Mouse (Mus musculus) midbrain, embryonic 15.5 days (tissue): Measurements from ENCODE around the gene Gm20388. TPM values are rescaled to one million over a fixed set of nuclear protein-coding genes. Genes with fewer than 3 reads are reported as not detected.
A peak's percentile ranks its signal among the peaks of the same experiment; 100 is the strongest.

Source experiments
- ATAC-seq: fragments of 200-750 bp; cut with Nextera tagmentation; replicated peaks from 2 replicates; pipeline ENCODE4 v1.8.0; 2017; ENCODE audit warnings: moderate TSS enrichment
- H3K27ac ChIP-seq: fragments of 300-500 bp; sonication (generic); 2 replicates; pipeline ENCODE4 v1.5.1; 2015; ENCODE audit warnings: mild to moderate bottlenecking, inconsistent platforms
- H3K27me3 ChIP-seq: fragments of 300-500 bp; sonication (generic); replicated peaks from 2 replicates; pipeline ENCODE4 v1.6.1; 2015; ENCODE audit warnings: inconsistent platforms
- H3K36me3 ChIP-seq: fragments of 300-500 bp; sonication (generic); replicated peaks from 2 replicates; pipeline ENCODE4 v1.6.1; 2015; ENCODE audit warnings: inconsistent platforms
- H3K4me1 ChIP-seq: fragments of 300-500 bp; sonication (generic); 2 replicates; pipeline ENCODE4 v1.6.1; 2015; ENCODE audit warnings: inconsistent platforms
- H3K4me2 ChIP-seq: fragments of 300-500 bp; sonication (generic); 2 replicates; pipeline ENCODE4 v1.6.1; 2015; ENCODE audit warnings: inconsistent platforms, mild to moderate bottlenecking, moderate library complexity
- H3K4me3 ChIP-seq: fragments of 300-500 bp; sonication (generic); 2 replicates; pipeline ENCODE4 v1.5.1; 2015; ENCODE audit warnings: mild to moderate bottlenecking, inconsistent platforms
- H3K9ac ChIP-seq: fragments of 300-500 bp; sonication (generic); 2 replicates; pipeline ENCODE4 v1.6.1; 2015; ENCODE audit warnings: mild to moderate bottlenecking, inconsistent platforms
- H3K9me3 ChIP-seq: fragments of 300-500 bp; sonication (generic); 2 replicates; pipeline ENCODE4 v1.6.1; 2016; ENCODE audit warnings: inconsistent platforms
- WGBS: fragments of 180-500 bp; shearing (Covaris S2); methylation state at CpG from one replicate; pipeline ENCODE4 v1.1.7; 2015; ENCODE audit warnings: mixed read lengths; 5-methylcytosine and 5-hydroxymethylcytosine counted together
- polyA plus RNA-seq: library from polyadenylated mRNA; unstranded; fragments of >200 nt; fragmentation: Nextera tagmentation; extraction: Ambion mirVana; gene quantifications from 2 replicates; pipeline ENCODE4 v1.2.1, GENCODE M21; 2015

Gm20388 gene
- polyA plus RNA-seq, 1 experiment from 2014 or later: 5.6 TPM

DNA sequence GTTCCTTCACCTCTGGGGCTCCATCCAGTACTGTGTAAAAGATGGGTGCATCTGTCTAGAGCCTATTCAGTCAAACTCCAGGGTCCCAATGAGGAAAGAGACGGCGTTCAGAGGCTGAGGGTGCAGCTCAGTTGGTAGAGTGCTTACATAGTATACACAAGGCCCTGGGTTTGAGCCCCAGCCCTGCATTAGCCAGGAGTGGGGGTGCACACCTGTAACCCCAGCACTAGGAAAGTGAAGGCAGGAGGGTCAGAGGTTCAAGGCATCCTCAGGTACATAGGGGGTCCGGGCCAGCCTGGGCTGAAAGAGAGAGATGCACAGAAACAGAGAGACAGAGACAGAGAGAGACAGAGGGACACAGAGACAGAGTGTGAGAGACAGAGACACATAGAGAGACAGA, 302.6 kb downstream of the Gm20388 start:
- no peak overlapping the region for H3K9ac ChIP-seq
- no peak overlapping the region for H3K4me2 ChIP-seq
- H3K27ac ChIP-seq: no peak overlapping the region
- no peaks in the 10 kb centered on the region for H3K9me3 ChIP-seq
- H3K36me3 ChIP-seq: no peaks in the 10 kb centered on the region
- WGBS: 96% methylated on average over 3 of the region's 3 CpGs
- peaks cover 20% of the 10 kb centered on the region for H3K4me1 ChIP-seq
- ATAC-seq: no peak
- H3K27me3 ChIP-seq: no peaks in the 10 kb centered on the region
- H3K4me3 ChIP-seq: no peak overlapping the region

- H3K27ac ChIP-seq: no peak overlapping the region
- no peak overlapping the region for H3K4me2 ChIP-seq
- H3K27me3 ChIP-seq: no peaks in the 10 kb centered on the region
- H3K36me3 ChIP-seq: no peaks in the 10 kb centered on the region
- ATAC-seq: no peak
- no peak overlapping the region for H3K4me3 ChIP-seq
- no peaks in the 10 kb centered on the region for H3K9me3 ChIP-seq
- H3K4me1 ChIP-seq: peaks cover 20% of the 10 kb centered on the region
- 57% methylated on average over 5 of the region's 5 CpGs for WGBS
- no peak overlapping the region for H3K9ac ChIP-seq
Observed at GRCm38 (mm10) chr8:120213939-120214338, 303.3 kb downstream of the Gm20388 start.

GRCm38 (mm10) chr8:120215416-120216141, 304.9 kb downstream of the Gm20388 start:
- Histone ChIP-seq H3K4me1 (peaks cover 20% of the 10 kb centered on the region), H3K9ac (no peak overlapping the region), H3K27me3 (no peaks in the 10 kb centered on the region), H3K4me3 (no peak overlapping the region), H3K27ac (no peak overlapping the region), H3K4me2 (no peak overlapping the region), H3K9me3 (no peaks in the 10 kb centered on the region), H3K36me3 (no peaks in the 10 kb centered on the region)
- no peak for ATAC-seq
- WGBS: 25% methylated on average over 7 of the region's 7 CpGs

- no peaks in the 10 kb centered on the region for H3K9me3 ChIP-seq
- WGBS: 21% methylated on average over 13 of the region's 13 CpGs
- H3K9ac ChIP-seq: 0 out of 2 replicates have a peak overlapping the region, but pooled peaks have one; percentile 7
- H3K27me3 ChIP-seq: no peaks in the 10 kb centered on the region
- H3K4me1 ChIP-seq: peaks cover 20% of the 10 kb centered on the region
- H3K4me2 ChIP-seq: no peak overlapping the region
- H3K4me3 ChIP-seq: no peak overlapping the region
- ATAC-seq: peak; percentile 82
- no peaks in the 10 kb centered on the region for H3K36me3 ChIP-seq
- H3K27ac ChIP-seq: peak overlapping the region; percentile 26; the same call in 1 of the 2 replicates
Observed at GRCm38 (mm10) chr8:120216855-120217830, 306.5 kb downstream of the Gm20388 start.

DNA sequence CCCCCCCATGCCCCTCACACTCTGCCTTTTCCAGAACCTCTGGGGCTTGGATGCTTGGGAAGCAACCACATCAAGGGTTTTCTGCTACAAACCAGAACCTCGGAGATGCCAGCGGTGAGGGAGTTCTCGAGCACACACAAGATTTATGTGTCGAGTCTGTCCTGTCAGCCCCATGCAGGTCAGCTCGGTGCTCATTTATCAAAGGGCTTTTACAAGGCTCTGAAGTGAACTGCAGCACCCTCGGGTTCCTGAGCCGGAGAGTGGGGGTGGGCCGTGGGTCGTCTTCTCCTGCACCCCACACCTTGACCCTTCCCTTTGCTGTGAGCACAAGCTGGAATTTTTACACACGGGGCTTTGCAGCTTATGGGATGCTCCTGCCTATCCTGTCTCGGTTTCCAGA, 311.9 kb downstream of the Gm20388 start:
- H3K4me2 ChIP-seq: no peak overlapping the region
- peaks cover 9% of the 10 kb centered on the region; the same call in 1 of the 2 replicates for H3K4me1 ChIP-seq
- WGBS: 67% methylated on average over 11 of the region's 11 CpGs
- H3K27me3 ChIP-seq: no peaks in the 10 kb centered on the region
- no peak overlapping the region for H3K9ac ChIP-seq
- H3K36me3 ChIP-seq: no peaks in the 10 kb centered on the region
- H3K9me3 ChIP-seq: no peaks in the 10 kb centered on the region
- H3K27ac ChIP-seq: no peak overlapping the region
- no peak for ATAC-seq
- no peak overlapping the region for H3K4me3 ChIP-seq

DNA sequence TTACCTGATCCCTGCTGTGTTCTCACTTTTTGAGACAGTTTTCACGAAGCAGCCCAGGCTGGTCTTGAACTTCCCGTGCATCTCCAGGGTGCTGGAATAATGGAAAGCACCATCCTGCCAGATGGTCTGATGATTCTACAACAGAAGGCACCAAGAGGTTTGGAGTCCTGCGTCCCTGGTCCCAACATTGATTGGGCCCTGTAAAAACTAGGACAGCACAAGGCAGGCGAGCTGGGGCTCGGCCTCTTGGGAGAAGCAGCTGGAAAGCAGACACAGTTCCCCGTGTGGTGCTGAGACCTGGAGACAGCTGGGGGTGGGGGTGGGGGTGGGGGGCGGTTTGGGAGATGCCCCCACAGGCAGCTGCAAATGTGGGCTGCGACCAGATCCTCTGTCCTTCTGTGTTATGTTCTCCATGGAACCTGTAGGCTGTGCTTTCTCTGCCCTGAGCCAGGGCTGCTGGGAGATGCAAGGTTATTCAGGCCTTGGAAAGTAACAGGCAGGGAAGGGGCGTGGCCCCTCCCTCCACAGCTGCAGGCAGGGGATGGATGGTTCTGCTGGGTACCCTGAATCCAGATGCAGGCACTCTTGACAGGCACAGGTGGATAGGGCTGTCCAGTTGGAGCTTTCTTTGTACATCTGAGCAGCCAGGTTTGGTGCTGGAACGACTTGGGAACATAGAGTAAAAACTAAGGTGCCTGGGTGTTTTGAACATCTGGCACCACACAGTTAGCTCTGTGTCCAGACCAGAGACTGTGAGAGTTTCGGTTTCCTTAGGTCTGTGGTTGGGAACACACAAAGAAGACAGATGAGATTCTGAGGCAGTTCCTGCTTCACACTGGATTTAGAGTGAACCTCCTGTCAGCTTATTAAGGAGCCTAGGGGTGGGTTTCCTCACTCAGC, 314.1 kb downstream of the Gm20388 start:
- WGBS: 47% methylated on average over 11 of the region's 11 CpGs
- Histone ChIP-seq H3K27me3 (peaks cover 3% of the 10 kb centered on the region; the same call in 1 of the 2 replicates), H3K9me3 (no peaks in the 10 kb centered on the region), H3K4me3 (no peak overlapping the region), H3K9ac (no peak overlapping the region), H3K4me1 (peaks cover 20% of the 10 kb centered on the region), H3K36me3 (no peaks in the 10 kb centered on the region), H3K27ac (no peak overlapping the region), H3K4me2 (no peak overlapping the region)
- ATAC-seq: no peak

- Histone ChIP-seq H3K4me3 (no peak overlapping the region), H3K4me2 (no peak overlapping the region), H3K4me1 (peaks cover 28% of the 10 kb centered on the region), H3K36me3 (no peaks in the 10 kb centered on the region), H3K27me3 (peaks cover 3% of the 10 kb centered on the region; the same call in 1 of the 2 replicates), H3K9me3 (no peaks in the 10 kb centered on the region), H3K27ac (no peak overlapping the region), H3K9ac (no peak overlapping the region)
- ATAC-seq: no peak
- WGBS: 20% methylated on average over 10 of the region's 10 CpGs
Observed at GRCm38 (mm10) chr8:120225421-120226151, 314.9 kb downstream of the Gm20388 start.

- H3K4me2 ChIP-seq: peak overlapping the region; percentile 73; the same call in 1 of the 2 replicates
Observed at GRCm38 (mm10) chr8:120226700-120227577, 316.3 kb downstream of the Gm20388 start.

DNA sequence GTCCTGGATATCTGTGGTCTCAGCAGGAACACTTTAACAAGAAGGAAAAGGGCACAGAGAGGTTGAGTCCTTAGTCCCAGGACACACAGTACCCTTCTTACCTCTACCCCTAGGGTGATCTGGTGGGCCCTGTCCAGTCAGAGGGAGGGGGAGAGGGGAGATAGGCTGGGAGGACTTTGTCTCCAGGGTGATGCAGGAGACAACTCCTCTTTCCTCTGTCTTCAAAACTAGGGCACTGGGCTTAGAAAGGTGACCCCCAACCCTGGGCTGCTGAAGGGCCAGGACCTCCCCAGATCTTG, 316.9 kb downstream of the Gm20388 start:
- no peaks in the 10 kb centered on the region for H3K36me3 ChIP-seq
- H3K4me1 ChIP-seq: peaks cover 47% of the 10 kb centered on the region
- H3K9ac ChIP-seq: no peak overlapping the region
- peak overlapping the region; percentile 73 for H3K4me2 ChIP-seq
- H3K27ac ChIP-seq: no peak overlapping the region; the same call in 1 of the 2 replicates
- peaks cover 3% of the 10 kb centered on the region; the same call in 1 of the 2 replicates for H3K27me3 ChIP-seq
- ATAC-seq: peak; percentile 15; the same call in 1 of the 2 replicates
- peak overlapping the region; percentile 50 for H3K4me3 ChIP-seq
- no peaks in the 10 kb centered on the region for H3K9me3 ChIP-seq

More at GRCm38 (mm10) chr8:120226700-120227577, 316.3 kb downstream of the Gm20388 start:
- Histone ChIP-seq H3K9ac (no peak overlapping the region), H3K36me3 (no peaks in the 10 kb centered on the region), H3K4me3 (no peak overlapping the region), H3K9me3 (no peaks in the 10 kb centered on the region), H3K27ac (no peak overlapping the region), H3K27me3 (peaks cover 3% of the 10 kb centered on the region; the same call in 1 of the 2 replicates), H3K4me1 (peaks cover 41% of the 10 kb centered on the region)
- ATAC-seq: no peak; the same call in 1 of the 2 replicates
- WGBS: 60% methylated on average over 5 of the region's 5 CpGs

DNA sequence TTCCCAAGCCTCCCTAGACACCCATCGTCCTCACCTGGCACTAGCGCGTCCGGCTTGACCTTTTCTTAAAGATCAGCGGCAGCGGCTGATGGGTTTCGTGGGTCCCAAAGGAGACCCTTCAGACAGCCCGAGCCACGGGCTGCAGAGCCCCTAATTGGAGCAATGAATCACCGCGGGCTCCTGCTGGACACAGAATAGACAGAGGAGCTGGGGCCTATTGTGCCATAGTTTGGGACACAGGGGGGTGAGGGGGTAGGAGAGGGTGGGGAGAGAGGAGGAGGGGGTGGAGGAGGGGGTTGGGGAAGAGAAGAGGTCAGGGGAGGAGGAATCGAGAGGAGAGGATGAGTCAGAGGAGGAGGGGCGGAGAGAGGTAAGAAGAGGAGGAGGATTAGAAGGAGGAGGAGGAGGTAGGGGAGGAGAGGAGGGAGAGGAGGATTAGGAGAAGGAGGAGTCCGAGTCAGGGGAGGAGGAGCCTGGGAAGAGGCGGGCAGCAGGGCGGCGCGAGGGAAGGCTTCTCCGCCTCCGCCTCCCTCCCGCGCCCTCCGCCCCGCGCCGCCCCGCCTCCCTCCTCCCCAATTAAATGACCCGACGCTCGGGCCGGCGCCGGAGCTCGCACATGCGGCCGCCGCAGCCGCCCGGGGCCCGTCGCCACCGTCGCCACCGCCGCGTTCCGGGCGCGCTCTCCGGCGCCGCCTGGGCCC, 317.4 kb downstream of the Gm20388 start, which contains the start of gene Gse1:
Gene Gse1 (plus strand): TSS at position 566 of the 701 bp plus-strand sequence.
- Histone ChIP-seq H3K4me2 (peak within 1 kb of the TSS; percentile 73), H3K27ac (peak within 1 kb of the TSS; percentile 62), H3K36me3 (no peaks in the 10 kb centered on the region), H3K27me3 (peaks cover 3% of the 10 kb centered on the region; the same call in 1 of the 2 replicates), H3K9ac (peak within 1 kb of the TSS; percentile 55), H3K4me3 (peak within 1 kb of the TSS; percentile 50), H3K9me3 (no peaks in the 10 kb centered on the region), H3K4me1 (peaks cover 52% of the 10 kb centered on the region)
- 1% methylated on average over 21 of the region's 52 CpGs for WGBS
- ATAC-seq: peak; percentile 65
